Mouse (Mus musculus): ENCODE results near the gene Cryz.
A peak's percentile ranks its signal among the peaks of the same experiment; 100 is the strongest.

Gene Cryz

DNA sequence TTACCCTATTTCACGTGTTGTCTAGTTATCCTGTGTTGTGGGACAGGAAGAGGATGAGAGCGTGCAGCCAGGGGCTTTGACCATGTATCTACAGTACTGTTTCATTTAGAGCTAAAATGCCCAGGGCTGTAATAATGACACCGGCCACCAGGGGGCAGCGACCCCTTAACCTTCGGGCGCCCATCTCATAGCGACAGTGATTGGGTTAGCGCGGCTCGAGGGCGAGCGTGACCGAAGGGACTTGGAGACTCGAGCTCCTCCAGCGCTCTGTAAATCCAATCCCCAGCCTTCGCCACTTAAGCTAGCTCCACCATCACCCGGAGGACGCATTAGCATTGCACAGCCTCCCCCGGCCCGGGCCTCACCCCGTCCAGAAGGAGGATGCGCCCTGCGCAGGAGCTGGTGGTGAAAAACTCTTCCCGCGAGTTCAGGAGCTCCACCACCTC, at the start of gene Cryz:
Gene Cryz (plus strand): TSS at position 224 of the 446 bp plus-strand sequence.
- peak; percentile 66 for DNase-seq (ENCODE audit: low read depth, low spot score)

DNA sequence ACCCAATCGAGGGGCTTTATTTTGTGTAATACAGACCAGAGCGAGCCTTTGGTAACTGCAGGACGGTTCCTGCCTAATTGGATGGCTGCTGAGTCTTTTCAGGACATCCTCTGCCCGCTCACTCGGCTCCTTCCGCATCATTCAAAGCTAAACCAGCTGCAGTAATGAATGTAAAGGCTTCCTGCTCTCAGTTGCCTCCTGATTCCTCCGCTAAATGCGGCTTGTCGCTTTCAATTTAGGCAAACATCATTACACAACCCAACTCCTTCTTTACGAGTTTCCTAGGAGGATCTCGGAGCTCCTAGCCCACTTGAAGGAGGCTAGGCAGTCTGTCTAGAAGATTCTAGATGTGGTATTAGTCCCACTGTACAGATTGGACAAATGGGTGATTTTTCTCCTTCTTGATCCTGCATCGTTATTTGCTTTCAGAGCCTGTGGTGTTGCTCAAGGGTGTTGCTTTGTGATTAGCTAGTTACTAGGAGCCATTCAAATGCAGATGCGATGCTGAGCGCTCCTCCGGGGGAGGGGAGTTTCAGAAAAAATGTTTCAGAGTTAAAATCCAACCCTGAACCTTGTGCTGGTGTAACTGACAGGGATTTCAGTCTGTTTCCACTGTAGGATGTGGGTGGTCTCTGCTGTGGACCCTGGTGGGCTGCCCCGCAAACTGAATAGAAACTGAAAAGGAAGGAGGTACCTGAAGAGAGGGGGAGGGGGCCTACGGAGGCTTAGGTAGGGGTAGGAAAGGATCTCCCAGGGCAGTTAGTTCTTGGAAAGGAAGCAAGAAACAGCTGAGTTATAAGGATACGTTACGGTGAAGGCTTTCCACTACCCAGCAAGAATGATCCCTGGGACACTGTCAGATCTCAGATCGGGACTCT, 48.7 kb upstream of the Cryz start:
- DNase-seq (ENCODE audit: low read depth, low spot score): no peak

DNA sequence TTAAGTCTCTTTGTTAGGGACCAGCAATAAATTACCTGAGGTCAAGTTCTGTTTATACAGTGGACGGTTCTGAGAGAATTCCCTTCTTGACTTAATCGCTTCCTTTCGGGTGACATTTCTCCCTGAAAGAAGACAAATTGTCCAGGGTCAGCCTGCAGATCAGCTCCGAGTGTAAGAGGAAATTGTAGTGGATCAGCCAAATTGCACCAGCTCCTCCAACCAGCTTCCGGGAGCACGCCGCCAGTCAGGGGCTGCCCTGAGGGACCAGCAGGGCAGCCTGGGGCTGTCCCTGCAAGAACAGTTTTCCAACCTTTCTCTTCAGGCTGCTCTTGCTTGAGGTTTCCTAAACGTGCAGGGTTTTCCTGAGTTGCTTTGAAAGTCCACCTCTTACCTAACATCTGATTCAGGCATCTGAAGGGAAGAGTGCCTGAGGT, 47.6 kb upstream of the Cryz start:
- DNase-seq (ENCODE audit: low read depth, low spot score): no peak

DNA sequence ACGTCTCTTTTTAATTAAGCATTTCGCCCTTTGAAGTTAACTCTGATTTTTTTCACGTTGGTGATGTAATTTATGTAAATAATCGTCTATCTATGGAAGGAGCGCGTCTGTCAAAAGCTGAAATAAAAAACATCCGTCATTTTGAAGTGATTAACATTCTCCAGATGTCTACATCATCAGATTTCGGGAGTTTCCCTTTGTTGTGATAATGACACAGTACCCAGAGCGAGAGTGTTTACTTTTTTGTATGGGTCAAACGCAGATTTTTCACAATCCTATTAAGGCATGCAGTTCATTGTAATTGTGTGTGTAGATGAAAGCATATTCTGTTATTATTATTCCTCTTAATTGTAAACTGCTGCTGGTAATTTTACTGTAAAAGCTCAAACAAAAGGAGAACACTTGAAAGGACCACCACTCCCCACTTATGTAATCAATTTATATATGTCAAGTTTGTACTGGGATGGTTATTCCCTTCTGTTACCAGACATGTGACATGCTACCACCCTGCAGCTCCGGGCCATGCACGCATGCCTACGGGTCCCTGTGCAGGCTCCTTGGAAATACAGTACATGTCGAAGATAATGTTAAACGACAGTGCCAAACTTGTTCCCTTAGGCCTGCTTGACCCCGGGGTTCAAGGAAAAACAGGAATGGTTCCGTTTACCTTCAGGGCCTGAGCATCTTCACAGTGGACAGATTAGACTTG, 46.0 kb upstream of the Cryz start:
- no peak for DNase-seq (ENCODE audit: low read depth, low spot score)

DNA sequence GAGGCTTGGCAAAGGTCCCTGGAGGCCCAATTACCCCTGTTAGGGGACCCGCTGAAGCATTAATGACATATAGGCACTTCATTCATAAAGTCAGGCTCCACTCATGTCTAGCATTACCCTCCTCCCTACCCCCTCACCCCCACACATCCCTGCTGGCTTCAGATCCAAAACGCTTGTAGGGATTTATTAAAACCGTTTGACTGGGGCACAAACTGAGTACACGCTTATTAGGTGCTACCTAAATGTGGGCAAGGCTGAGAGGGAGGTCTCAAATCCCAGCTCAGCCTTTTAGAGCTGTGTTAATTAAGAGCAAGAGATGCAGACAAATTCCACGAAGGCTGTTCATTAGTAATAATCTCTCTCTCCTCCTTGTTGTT, 45.5 kb upstream of the Cryz start:
- no peak for DNase-seq (ENCODE audit: low read depth, low spot score)

DNA sequence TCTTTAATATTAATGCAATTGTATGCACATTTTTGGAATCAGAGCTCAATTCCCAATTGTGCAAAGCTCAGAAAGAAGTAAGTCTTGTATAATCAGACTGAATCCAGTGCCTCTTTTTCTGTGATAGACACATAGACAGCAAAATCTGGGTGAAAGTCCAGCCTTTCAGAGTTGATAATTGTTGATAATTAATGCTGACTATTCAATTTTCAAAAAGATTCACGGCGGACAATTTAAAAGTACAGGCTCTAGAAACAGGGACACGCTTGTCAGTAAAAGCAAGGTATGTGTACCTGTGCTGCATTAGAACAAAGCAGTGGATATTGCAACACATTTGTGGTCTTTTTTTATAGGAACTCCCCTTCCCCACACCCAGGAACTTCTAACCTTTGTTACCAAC, 34.3 kb upstream of the Cryz start:
- DNase-seq (ENCODE audit: low read depth, low spot score): no peak

DNA sequence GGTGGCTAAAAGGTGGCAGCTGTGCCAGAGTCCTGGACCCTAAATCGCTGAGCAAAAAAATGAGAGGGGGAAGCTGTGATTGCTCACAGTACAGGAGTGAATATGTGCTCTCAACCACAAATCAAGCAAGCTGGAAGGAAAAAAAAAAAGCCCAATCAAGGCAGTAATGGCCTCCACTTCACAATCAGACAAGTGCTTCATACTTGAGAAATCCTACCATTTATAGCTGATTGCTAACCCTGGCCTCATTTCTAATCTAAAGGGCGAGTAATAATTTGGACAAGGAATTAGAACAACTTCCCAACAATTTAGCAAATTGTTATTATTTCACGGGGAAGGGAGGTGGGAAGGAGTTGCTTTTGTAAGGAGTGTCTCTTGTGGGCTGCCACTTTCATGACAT, 31.1 kb upstream of the Cryz start:
- DNase-seq (ENCODE audit: low read depth, low spot score): no peak

DNA sequence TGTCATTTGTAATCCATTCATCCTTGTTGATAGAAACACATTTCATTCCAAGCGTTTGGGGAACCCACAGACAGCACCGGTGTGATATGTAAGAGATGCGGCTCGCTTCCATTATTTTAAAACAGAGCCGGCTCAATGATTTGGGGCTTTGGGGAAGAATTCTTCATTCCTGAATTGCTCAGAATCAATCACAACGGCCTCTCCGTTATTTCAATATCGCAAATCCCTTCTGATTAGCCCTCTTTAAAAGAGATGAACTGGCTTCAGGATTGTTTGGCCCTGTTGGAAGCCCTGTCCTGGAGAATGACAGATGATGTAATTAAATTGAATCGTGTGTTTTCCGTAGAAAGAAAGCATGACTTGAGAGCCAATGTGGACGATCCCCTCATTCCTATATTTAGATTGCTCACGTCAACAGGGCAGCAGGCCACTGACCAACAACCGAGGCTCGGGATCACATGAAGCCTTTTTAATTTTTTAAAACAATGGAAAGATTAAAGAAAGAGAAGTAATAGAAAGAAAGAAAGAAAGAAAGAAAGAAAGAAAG, 26.4 kb upstream of the Cryz start:
- DNase-seq (ENCODE audit: low read depth, low spot score): no peak

DNA sequence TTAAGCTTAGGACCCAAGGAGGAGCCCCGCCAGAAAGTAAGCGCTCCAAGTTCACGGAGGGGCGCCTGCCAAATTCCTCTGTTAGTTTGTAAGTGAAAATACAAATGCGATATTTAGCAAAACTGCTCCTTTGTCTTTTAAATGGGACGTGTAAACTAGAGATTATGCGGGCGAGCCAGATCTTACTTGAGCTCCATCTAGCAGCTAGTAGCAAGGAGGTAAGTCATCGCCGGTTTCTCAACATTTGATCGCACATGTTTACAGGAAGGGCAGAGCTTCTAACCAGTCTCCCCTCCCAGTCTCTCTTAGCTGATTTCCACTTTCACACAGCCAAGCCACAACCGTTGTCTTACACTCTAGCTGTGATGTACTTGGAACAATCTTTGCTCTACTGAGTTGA, 25.7 kb upstream of the Cryz start:
- DNase-seq (ENCODE audit: low read depth, low spot score): no peak

DNA sequence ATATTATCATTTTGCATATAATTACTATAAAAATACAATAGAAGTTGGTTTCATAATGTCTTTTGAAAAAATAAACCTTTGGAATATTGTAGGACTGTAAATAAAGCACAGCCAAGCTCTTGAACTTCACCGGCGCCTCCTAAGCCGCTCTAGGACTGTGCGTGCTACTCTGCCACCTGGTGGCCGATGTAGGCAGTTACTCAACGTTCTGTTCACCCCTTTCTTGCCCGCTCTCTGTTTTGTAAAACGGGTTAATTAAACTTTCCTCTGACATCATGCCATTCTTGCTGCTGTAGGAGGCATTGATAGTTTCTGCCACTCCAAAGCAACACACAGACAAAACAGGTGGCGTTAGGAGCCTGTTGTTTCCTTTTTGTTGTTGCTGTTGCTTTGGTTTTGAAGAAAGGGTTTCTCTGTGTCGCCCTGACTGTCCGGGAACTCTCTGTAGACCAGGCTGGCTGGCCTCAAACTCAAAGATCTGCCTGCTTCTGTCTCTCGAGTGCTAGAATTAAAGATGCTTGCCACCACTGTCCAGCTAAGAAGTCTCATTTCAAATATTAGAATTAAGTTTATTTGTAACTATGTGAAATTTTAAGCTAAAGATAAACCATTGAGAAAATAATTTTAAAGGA, 24.1 kb upstream of the Cryz start:
- peak; percentile 42 for DNase-seq (ENCODE audit: low read depth, low spot score)

DNA sequence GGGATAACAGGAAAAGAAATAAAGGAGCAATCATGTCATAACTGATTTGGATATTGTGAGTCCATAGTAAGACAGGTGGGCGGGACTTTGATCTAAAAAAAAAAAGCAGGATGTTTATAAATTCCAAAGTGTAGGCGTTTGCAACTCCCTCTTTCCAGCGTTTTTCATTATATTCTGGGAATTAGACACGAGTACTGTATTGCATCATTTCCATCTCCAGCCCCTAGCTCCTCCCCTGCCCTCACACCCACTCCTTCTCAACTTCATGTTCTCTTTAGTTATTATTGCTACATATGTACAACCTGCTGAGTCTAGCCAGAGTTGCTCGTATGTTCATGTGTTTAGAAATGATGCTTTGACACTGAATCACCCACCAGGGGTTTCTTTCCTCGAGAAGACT, 22.8 kb upstream of the Cryz start:
- DNase-seq (ENCODE audit: low read depth, low spot score): no peak

DNA sequence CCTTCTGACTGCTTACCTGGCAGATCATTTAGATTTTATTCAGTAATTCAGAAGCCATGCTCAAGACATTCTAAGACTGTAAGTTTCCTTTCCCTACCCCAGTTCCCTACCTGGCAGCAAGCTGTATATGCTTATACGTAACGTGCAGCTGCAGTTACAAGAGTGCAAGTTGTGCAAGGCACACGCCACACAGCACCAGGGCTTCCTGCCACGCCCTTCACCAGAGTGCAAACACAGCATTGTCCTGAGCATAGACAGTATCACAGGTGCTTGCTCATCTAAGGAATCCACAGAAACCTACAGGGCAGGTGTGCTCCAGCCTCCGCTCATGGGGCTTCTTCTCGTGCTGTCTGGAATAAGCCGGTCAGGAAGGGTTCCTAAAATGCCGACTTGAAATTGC, 18.6 kb upstream of the Cryz start:
- DNase-seq (ENCODE audit: low read depth, low spot score): no peak

DNA sequence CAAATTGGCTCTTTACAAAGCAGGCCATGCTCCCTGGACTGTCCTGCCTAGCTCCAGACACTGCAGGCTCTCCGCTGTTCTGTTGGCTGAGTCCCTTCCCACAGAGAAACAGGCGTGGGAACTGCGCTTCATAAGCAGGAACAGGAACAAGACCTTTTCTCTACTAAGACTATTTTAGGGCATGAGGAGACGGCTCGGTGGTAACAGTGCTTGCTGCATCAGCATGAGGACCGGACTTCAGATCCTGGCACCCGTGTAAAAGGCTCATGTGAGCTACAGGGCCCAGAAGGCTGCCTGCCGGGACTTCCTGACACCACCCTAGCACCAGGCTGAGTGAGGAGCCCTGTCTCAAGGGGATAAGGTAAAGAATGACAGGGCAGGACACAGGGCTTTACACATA, 12.2 kb upstream of the Cryz start:
- DNase-seq (ENCODE audit: low read depth, low spot score): no peak

DNA sequence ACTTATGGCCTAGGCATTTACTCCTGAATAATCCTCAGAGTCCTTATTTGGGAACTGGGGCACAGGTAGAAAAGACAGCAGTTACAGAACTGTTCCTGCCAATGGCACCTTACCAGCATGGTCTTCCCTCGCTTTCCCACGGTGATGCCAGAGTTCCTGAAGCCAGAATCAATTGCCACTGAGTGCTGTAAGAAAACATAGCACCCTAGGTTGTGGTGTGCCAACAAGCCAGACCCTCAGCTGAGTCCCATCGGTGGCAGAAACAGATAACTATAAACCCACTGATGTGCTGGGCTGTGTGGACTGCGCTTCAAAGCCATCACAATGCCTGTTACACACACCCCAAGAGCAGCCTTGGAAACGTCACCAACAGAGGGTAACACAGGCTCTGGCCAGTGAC, 5.5 kb upstream of the Cryz start:
- DNase-seq (ENCODE audit: low read depth, low spot score): no peak

DNA sequence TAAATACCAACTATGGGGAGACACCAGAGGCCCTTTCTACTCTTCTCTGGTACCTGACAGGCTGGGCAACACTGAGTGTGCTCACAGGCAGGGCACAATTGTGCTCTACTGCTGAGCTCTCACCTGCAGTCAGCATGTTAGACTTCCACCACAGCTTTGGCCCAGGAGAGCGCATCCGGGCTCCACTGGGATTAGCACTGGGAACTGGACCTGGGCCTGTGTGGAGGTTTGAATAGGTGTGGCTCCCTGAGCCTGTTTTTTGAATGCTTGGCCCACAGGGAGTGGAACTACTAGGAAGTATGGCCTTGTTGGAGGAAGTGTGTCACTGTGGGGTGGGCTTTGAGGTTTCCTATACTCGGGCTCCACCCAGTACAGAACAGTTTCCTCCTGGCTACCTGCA, 4.9 kb upstream of the Cryz start:
- no peak for DNase-seq (ENCODE audit: low read depth, low spot score)

DNA sequence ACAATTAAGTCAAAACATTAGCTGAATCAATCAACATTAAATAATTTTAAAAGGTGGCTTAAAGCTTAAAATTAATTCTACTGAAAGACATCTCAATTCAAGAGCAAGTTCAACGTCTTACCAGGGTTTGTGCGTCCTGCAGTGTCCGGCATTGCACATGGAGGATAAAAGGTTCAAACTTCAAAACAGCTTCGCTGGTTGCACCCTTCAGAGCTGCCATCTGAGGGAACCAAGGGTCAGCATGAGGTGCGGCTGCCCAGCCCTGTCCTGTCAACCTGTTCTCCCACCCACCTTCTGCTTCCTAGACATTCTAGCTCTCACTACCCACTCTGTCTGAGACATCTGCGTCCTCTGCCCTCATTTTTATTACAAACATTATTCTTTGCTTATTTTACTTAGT, 2.9 kb upstream of the Cryz start:
- DNase-seq (ENCODE audit: low read depth, low spot score): no peak

DNA sequence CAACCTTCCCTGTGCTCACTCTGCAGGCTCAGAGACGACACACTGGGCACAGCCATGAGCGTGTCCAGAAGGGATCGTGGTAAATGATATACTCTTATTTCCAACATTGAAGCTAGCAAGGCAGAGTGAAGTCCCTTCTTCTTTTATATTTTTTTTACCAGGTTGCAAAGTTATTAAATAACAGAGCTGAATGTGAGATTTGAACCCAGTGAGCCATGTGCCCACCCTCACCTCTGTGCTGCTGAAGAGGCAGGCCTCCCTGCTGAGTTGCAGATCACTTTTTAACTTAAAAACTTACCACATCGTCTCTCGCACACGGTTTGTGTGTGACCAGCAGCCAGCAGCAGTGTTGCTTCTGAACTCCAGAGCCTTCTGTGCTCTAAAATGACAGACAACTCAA, 2.4 kb upstream of the Cryz start:
- DNase-seq (ENCODE audit: low read depth, low spot score): no peak

DNA sequence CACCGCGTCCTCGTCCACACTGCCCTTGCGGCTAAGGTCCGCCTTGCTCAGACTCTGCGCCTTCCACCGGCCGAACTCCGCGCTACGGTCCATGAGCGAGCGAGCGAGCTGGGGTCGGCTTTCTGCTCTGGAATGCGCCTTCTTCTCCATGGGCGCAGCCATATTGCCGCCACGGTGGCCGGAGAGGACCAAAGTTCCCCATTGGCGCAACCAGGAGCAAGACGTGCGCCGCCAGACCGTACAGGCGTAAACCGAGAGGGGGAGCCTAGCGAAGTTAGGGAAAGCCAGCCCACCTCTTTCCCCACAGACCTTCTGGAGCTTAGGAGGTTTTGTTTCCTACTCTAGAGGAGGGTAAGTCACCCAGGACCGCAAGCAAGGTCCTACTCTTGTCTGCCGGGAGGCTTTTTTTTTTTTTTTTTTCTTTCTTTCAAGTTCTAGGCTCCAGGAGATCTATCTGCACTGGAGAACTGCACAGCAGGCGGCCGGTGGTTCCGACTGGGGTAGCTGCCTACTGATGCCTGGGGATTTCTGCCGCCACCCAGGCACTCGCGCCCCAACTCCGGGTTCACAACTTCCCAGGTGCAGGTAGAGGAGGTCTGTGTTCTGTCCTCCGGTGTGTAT, 533 bp downstream of the Cryz start, which contains the start of gene Tyw3:
Gene Tyw3 (minus strand): TSS at position 171 of the 621 bp plus-strand sequence.
- DNase-seq (ENCODE audit: low read depth, low spot score): peak; percentile 91

DNA sequence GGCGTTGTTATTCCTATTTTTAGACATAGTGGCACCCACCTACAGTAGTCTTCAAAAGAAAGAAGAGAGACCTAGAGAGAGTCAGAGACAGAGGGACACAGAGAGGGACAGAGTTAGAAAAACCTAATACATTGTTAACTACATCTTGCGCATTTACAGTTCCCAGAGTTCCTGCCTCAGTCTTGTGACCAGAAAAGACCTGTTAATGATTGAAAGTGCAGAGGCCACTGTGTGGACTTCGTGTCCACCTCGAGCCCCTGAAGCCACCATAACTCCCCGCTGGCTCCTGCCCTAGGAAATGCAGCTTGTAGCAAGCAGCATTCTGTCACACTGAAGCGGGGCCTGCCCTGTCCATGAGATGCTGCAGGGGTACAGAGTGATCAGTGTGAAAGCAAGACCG, 1.1 kb downstream of the Cryz start:
- no peak for DNase-seq (ENCODE audit: low read depth, low spot score)

DNA sequence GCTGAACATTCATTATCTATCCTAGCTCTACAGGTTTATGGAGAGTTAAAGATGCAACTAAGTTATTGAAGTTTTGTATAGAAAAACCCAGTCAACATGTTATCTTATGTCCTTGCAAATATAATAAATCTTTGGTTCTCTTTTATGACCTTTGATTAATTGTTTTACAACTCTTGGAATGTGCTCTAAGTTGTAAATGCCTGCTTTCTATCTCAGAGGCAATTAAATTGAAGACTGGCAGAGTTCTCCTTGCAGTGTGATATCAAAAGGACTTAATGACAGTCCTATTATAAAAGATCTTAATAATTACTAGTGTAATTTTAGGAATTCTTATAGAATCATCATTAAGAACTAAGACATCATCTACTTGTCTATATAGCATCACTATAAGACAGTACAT, 5.6 kb downstream of the Cryz start:
- DNase-seq (ENCODE audit: low read depth, low spot score): no peak

DNA sequence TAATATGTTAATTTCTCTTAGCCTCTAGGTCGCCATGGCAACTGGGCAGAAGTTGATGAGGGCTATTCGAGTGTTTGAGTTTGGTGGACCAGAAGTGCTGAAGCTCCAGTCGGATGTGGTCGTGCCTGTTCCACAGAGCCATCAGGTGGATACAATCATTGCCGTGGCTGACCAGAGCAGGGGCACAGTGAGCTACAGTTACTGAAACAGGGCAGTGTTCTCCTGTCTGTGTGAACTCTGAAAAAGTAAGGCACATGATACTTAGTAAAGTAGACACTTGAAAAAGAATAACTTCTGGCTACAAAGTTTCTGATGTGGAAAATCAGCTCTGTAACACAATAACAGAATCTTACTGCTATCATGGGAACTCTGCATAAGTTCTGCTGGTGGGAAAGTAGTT, 8.4 kb downstream of the Cryz start:
- DNase-seq (ENCODE audit: low read depth, low spot score): no peak

DNA sequence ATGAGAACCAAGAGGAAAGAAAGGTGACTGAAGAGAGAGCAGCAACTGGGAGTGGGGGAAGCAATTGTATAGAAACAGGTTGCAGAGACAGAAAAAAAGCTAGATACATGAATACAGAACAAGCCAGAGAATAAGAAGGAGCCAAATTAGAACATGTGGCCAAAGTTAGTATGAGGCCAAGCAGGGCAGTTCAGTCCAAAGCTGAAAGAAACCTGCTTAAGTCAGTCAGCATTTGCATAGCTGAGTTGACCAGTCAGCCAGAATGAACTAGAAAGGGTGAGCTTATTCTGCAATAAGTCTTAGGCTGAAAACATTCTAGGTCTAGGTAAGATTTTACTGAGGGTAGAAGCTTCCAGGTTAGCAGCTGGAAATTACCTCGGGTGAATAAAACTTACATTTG, 11.4 kb downstream of the Cryz start:
- DNase-seq (ENCODE audit: low read depth, low spot score): no peak

All from brain, embryonic 18.5 days (tissue).